ENCODE assay signal across 7 mouse cellular contexts in the genomic region with DNA sequence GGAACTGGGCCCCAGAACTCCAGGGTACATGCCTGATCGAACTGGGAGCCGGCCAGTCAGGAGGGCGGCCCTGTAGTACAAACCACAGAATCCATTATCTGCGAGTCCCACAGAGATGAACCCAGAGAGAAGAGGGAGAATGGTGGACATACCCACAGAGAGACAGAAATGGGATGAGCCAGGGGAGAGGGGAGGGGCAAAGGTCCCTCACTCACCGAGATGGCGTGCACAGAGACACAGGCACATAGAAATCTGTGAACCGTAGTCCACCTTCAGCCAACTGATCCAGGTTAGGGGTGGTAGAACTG. TPM values are rescaled to one million over a fixed set of nuclear protein-coding genes. Genes with fewer than 3 reads are reported as not detected.
DNase-seq lines count a peak whose midpoint lies in the region; ATAC-seq lines count a peak whose summit lies in the region.

No protein-coding gene starts in this region.

- DNase-seq in liver, embryonic 13.5 days: no peak
- DNase-seq in urinary bladder, postnatal 14 days (ENCODE audit: low spot score): no peak
- DNase-seq in retina, embryonic 14.5 days (ENCODE audit: low spot score): no peak
- DNase-seq in left cerebral cortex, postnatal 25 days (ENCODE audit: low spot score in 2 of 2): no peak

- peak overlapping the region; percentile 80 for H3K4me2 ChIP-seq in forebrain, embryonic 16.5 days (ENCODE audit: low read length)
- peak overlapping the region; percentile 86 for H3K4me2 ChIP-seq in liver, embryonic 13.5 days

- no peak overlapping the region for H3K27ac ChIP-seq in forebrain, embryonic 16.5 days (ENCODE audit: low read length)
- no peak overlapping the region for H3K27ac ChIP-seq in liver, embryonic 13.5 days

- peaks cover 51% of the 10 kb centered on the region for H3K4me1 ChIP-seq in megakaryocyte, embryonic 14.5 days
- H3K4me1 ChIP-seq in forebrain, embryonic 16.5 days (replicated peaks; ENCODE audit: control insufficient read depth, insufficient read depth, low read length): peaks cover 15% of the 10 kb centered on the region
- H3K4me1 ChIP-seq in liver, embryonic 13.5 days (replicated peaks): peaks cover 31% of the 10 kb centered on the region

- no peak for ATAC-seq in megakaryocyte, adult 5-6 weeks (ENCODE audit: poor library complexity, severe bottlenecking)
- ATAC-seq in forebrain, embryonic 16.5 days: no peak
- ATAC-seq in liver, embryonic 13.5 days (ENCODE audit: low read depth): no peak

- H3K9me3 ChIP-seq in megakaryocyte, embryonic 14.5 days: no peaks in the 10 kb centered on the region
- no peaks in the 10 kb centered on the region for H3K9me3 ChIP-seq in forebrain, embryonic 16.5 days (ENCODE audit: control insufficient read depth, low read length)
- H3K9me3 ChIP-seq in liver, embryonic 13.5 days (replicated peaks): no peaks in the 10 kb centered on the region

- no peaks in the 10 kb centered on the region for H3K27me3 ChIP-seq in megakaryocyte, embryonic 14.5 days (replicated peaks)
- H3K27me3 ChIP-seq in forebrain, embryonic 16.5 days (replicated peaks; ENCODE audit: control insufficient read depth, insufficient read depth, low read length): no peaks in the 10 kb centered on the region
- no peaks in the 10 kb centered on the region for H3K27me3 ChIP-seq in liver, embryonic 13.5 days

- H3K9ac ChIP-seq in forebrain, embryonic 16.5 days (replicated peaks; ENCODE audit: low read depth, low read length): peak overlapping the region; percentile 66
- peak overlapping the region; percentile 73; the same call in 1 of the 2 replicates for H3K9ac ChIP-seq in liver, embryonic 13.5 days

- peak overlapping the region; percentile 99 for H3K4me3 ChIP-seq in megakaryocyte, embryonic 14.5 days (replicated peaks)
- peak overlapping the region; percentile 56 for H3K4me3 ChIP-seq in forebrain, embryonic 16.5 days (replicated peaks; ENCODE audit: low read length)
- H3K4me3 ChIP-seq in liver, embryonic 13.5 days (replicated peaks): peak overlapping the region; percentile 65

- peaks cover 46% of the 10 kb centered on the region for H3K36me3 ChIP-seq in megakaryocyte, embryonic 14.5 days (replicated peaks; ENCODE audit: low read length)
- H3K36me3 ChIP-seq in forebrain, embryonic 16.5 days (ENCODE audit: control insufficient read depth, insufficient read depth): no peaks in the 10 kb centered on the region
- no peaks in the 10 kb centered on the region for H3K36me3 ChIP-seq in liver, embryonic 13.5 days

- 90% methylated on average over 7 of the region's 7 CpGs for WGBS in forebrain, embryonic 16.5 days
- WGBS in liver, embryonic 13.5 days (ENCODE audit: insufficient replicate concordance): 39% methylated on average over 7 of the region's 7 CpGs

- intact Hi-C loops in left cerebral cortex, postnatal 25 days (cut with DNase I): no loop called here

RNA-seq across cellular contexts. Expression of a gene that starts 2.0 kb away (rescaled TPM):
- 82.1 and 91.3 TPM in 2 replicates for polyA plus RNA-seq in megakaryocyte, embryonic 14.5 days (2012; ENCODE audit: insufficient read depth, low replicate concordance)
- 9.2 and 10.1 TPM in 2 replicates for total RNA-seq in megakaryocyte, adult 5-6 weeks (2015)
- 11.1 and 14.1 TPM in 2 replicates for total RNA-seq in megakaryocyte, adult 5-6 weeks (2017)
- polyA plus RNA-seq in forebrain, embryonic 16.5 days (2015; fragmentation: Nextera tagmentation; extraction: Ambion mirVana): 23.9 and 27.9 TPM in 2 replicates
- polyA plus RNA-seq in liver, embryonic 13.5 days (2015; fragmentation: Nextera tagmentation; extraction: Ambion mirVana): 4.8 and 4.9 TPM in 2 replicates
- total RNA-seq in left cerebral cortex, postnatal 25 days (2021): 10 to 100 TPM; 30.4 to 32.5 TPM

RNA-seq across cellular contexts. Expression of a gene that starts 21.5 kb away (rescaled TPM):
- not detected in 2 replicates for polyA plus RNA-seq in megakaryocyte, embryonic 14.5 days (2012; ENCODE audit: insufficient read depth, low replicate concordance)
- total RNA-seq in megakaryocyte, adult 5-6 weeks (2015): not detected in 2 replicates
- not detected in 2 replicates for total RNA-seq in megakaryocyte, adult 5-6 weeks (2017)
- polyA plus RNA-seq in forebrain, embryonic 16.5 days (2015; fragmentation: Nextera tagmentation; extraction: Ambion mirVana): 74.5 and 81.9 TPM in 2 replicates
- 0.12 and 0.14 TPM in 2 replicates for polyA plus RNA-seq in liver, embryonic 13.5 days (2015; fragmentation: Nextera tagmentation; extraction: Ambion mirVana)
- 100 to 1,000 TPM; 201 to 242 TPM for total RNA-seq in left cerebral cortex, postnatal 25 days (2021)

RNA-seq across cellular contexts. Expression of a gene that starts 24.2 kb away (rescaled TPM):
- polyA plus RNA-seq in megakaryocyte, embryonic 14.5 days (2012; ENCODE audit: insufficient read depth, low replicate concordance): 37.4 and 85.0 TPM in 2 replicates
- 0.09 and 0.11 TPM in 2 replicates for total RNA-seq in megakaryocyte, adult 5-6 weeks (2015)
- total RNA-seq in megakaryocyte, adult 5-6 weeks (2017): not detected in 2 replicates
- 9.3 and 14.1 TPM in 2 replicates for polyA plus RNA-seq in forebrain, embryonic 16.5 days (2015; fragmentation: Nextera tagmentation; extraction: Ambion mirVana)
- 0.23 and 0.43 TPM in 2 replicates for polyA plus RNA-seq in liver, embryonic 13.5 days (2015; fragmentation: Nextera tagmentation; extraction: Ambion mirVana)
- total RNA-seq in left cerebral cortex, postnatal 25 days (2021): 100 to 1,000 TPM; 210 to 243 TPM

RNA-seq across cellular contexts. Expression of a gene that starts 45.5 kb away (rescaled TPM):
- polyA plus RNA-seq in megakaryocyte, embryonic 14.5 days (2012; ENCODE audit: insufficient read depth, low replicate concordance): 27.6 and 63.0 TPM in 2 replicates
- 68.2 and 74.9 TPM in 2 replicates for total RNA-seq in megakaryocyte, adult 5-6 weeks (2015)
- 28.6 and 29.3 TPM in 2 replicates for total RNA-seq in megakaryocyte, adult 5-6 weeks (2017)
- polyA plus RNA-seq in forebrain, embryonic 16.5 days (2015; fragmentation: Nextera tagmentation; extraction: Ambion mirVana): 77.7 and 79.3 TPM in 2 replicates
- 27.3 and 29.2 TPM in 2 replicates for polyA plus RNA-seq in liver, embryonic 13.5 days (2015; fragmentation: Nextera tagmentation; extraction: Ambion mirVana)
- 10 to 100 TPM; 35.4 to 39.7 TPM for total RNA-seq in left cerebral cortex, postnatal 25 days (2021)

RNA-seq across cellular contexts. Expression of a gene that starts 45.8 kb away (rescaled TPM):
- 0.13 and 0.50 TPM in 2 replicates for polyA plus RNA-seq in megakaryocyte, embryonic 14.5 days (2012; ENCODE audit: insufficient read depth, low replicate concordance)
- not detected in 2 replicates for total RNA-seq in megakaryocyte, adult 5-6 weeks (2015)
- 0.26 and 0.45 TPM in 2 replicates for total RNA-seq in megakaryocyte, adult 5-6 weeks (2017)
- not detected in 2 replicates for polyA plus RNA-seq in forebrain, embryonic 16.5 days (2015; fragmentation: Nextera tagmentation; extraction: Ambion mirVana)
- 0.13 TPM in 1 of 2 replicates, not detected in the other for polyA plus RNA-seq in liver, embryonic 13.5 days (2015; fragmentation: Nextera tagmentation; extraction: Ambion mirVana)
- total RNA-seq in left cerebral cortex, postnatal 25 days (2021): under 1 TPM in 1 of 2 experiments, not detected in 1; 0.80 TPM

Comparison
In these comparisons a context has a peak if more than half of its experiments do, and no peak if none do; other contexts are left out.
1. RNA of a gene that starts 21.5 kb away (polyA plus RNA-seq): 74.5 to 81.9 TPM in forebrain, embryonic 16.5 days; 0.12 to 0.14 TPM in liver, embryonic 13.5 days and not detected in megakaryocyte, embryonic 14.5 days; every median in the first group is over 10 times any median in the second.
2. Peak in every context shown above with its lines, with median percentiles within 50 percentile points of each other: H3K4me3 ChIP-seq.